Mouse (Mus musculus) hindbrain, postnatal 0 days (tissue): Measurements from ENCODE around the gene Xlr5c. TPM values are rescaled to one million over a fixed set of nuclear protein-coding genes. Genes with fewer than 3 reads are reported as not detected.
"Not testable (repeated sequence)": the region's sequence is repeated elsewhere in the genome, so short reads cannot be mapped to it uniquely, and the experiment has no call there.

Experiments used
- ATAC-seq: fragments of 200-750 bp; cut with Nextera tagmentation; 2 replicates; pipeline ENCODE4 v1.8.0; 2017; ENCODE audit warnings: mild to moderate bottlenecking, moderate TSS enrichment, moderate library complexity
- DNase-seq: peaks from one replicate; pipeline ENCODE4 v3.0.0-alpha.2; 2015; ENCODE audit warnings: low spot score
- H3K27ac ChIP-seq: fragments of 300-500 bp; sonication (generic); 2 replicates; pipeline ENCODE4 v1.5.1; 2014; ENCODE audit warnings: mild to moderate bottlenecking
- H3K27me3 ChIP-seq: fragments of 300-500 bp; sonication (generic); 2 replicates; pipeline ENCODE4 v1.6.1; 2014; ENCODE audit warnings: low read length, mixed read lengths; ENCODE audit not compliant: insufficient read depth
- H3K36me3 ChIP-seq: fragments of 300-500 bp; sonication (generic); 2 replicates; pipeline ENCODE4 v1.6.1; 2014; ENCODE audit warnings: low read length, mixed read lengths; ENCODE audit not compliant: insufficient read depth
- H3K4me1 ChIP-seq: fragments of 300-500 bp; sonication (generic); 2 replicates; pipeline ENCODE4 v1.6.1; 2014; ENCODE audit warnings: antibody characterized with exemption, low read length, mixed read lengths; ENCODE audit not compliant: insufficient read depth
- H3K4me2 ChIP-seq: fragments of 300-500 bp; sonication (generic); 2 replicates; pipeline ENCODE4 v1.6.1; 2014; ENCODE audit warnings: low read depth, mild to moderate bottlenecking, low read length, moderate library complexity, mixed read lengths
- H3K4me3 ChIP-seq: fragments of 300-500 bp; sonication (generic); 2 replicates; pipeline ENCODE4 v1.5.1; 2014; ENCODE audit warnings: low read length
- H3K9ac ChIP-seq: fragments of 300-500 bp; sonication (generic); replicated peaks from 2 replicates; pipeline ENCODE4 v1.6.1; 2014; ENCODE audit warnings: mild to moderate bottlenecking, low read length, moderate library complexity, mixed read lengths
- H3K9me3 ChIP-seq: fragments of 300-500 bp; sonication (generic); 2 replicates; pipeline ENCODE4 v1.6.1; 2016; ENCODE audit warnings: low read length, mixed read lengths
- CTCF ChIP-seq: IDR thresholded peaks from 2 replicates; pipeline ENCODE4 v1.5.1; 2016; ENCODE audit warnings: antibody characterized with exemption, control low read depth, low read depth
- WGBS: fragments of 180-500 bp; shearing (Covaris S2); extraction: QIAGEN DNeasy Blood & Tissue Kit; methylation state at CpG from one replicate; pipeline ENCODE4 v1.1.7; 2014; 5-methylcytosine and 5-hydroxymethylcytosine counted together
- polyA plus RNA-seq: library from polyadenylated mRNA; unstranded; fragments of >200 nt; fragmentation: Nextera tagmentation; extraction: Ambion mirVana; gene quantifications from 2 replicates; pipeline ENCODE4 v1.2.1, GENCODE M21; 2015
- total RNA-seq: library from RNA; depleted of rRNA; stranded (reverse); fragments of >200 nt; gene quantifications from 2 replicates; pipeline ENCODE4 v1.2.3, GENCODE M21; 2014; rRNA removed

Xlr5c gene
- total and polyA plus RNA-seq, 2 experiments from 2014 or later, result not detected

DNA sequence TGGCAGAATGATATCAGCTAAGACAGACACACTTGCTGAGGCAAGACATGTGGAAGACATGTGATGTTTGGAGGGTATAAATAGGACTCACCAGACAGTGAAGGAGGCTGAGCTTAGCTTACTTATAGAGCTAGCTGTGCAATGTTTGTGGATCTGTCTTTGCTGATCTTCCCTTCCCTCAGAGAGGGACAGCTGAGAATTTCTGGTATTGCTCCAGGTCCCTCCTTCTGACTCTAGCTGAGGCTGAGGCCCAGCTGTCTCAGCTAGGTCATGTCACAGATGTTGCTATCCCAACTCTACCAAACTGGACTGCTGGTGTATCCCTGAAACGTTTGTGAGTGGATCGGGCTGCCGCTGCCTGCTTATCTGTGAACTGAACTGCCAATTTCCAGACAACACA, 28.3 kb upstream of the Xlr5c start:
- no peak for ATAC-seq
- Histone ChIP-seq H3K9ac (no peak overlapping the region), H3K9me3 (no peaks in the 10 kb centered on the region), H3K4me3 (no peak overlapping the region), H3K27me3 (no peaks in the 10 kb centered on the region), H3K4me1 (no peaks in the 10 kb centered on the region), H3K4me2 (no peak overlapping the region), H3K27ac (no peak overlapping the region), H3K36me3 (no peaks in the 10 kb centered on the region)
- TF ChIP-seq CTCF, result no peak
- DNase-seq, result no peak
- 71% methylated on average over 3 of the region's 3 CpGs for WGBS

DNA sequence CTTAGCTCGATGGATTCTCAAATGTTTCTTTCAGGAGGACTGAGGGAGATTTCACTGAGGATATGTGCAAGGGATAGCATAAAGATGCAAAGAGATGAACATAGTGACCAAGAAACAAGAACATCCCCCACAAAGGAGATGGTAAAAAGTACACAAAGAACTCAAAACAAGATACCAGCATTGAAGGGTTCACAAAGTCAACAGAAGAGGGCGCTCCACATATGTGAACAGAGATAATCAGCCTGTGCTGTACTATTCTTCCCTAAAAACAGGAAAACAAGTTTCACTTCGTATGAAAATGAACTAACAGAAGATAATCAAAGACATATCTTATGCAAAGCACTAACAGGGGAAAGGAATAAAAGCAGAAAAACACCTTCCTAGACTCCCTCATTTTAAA, 19.7 kb upstream of the Xlr5c start:
- H3K4me2 ChIP-seq, result no peak overlapping the region
- H3K9ac ChIP-seq, result no peak overlapping the region
- WGBS, result 39% methylated on average over 3 of the region's 3 CpGs
- no peaks in the 10 kb centered on the region for H3K4me1 ChIP-seq
- H3K27me3 ChIP-seq, result no peaks in the 10 kb centered on the region
- DNase-seq, result peak; percentile 62
- TF ChIP-seq CTCF, result peak; percentile 67
- H3K27ac ChIP-seq, result no peak overlapping the region
- H3K36me3 ChIP-seq, result no peaks in the 10 kb centered on the region
- no peak for ATAC-seq
- no peaks in the 10 kb centered on the region for H3K9me3 ChIP-seq
- H3K4me3 ChIP-seq, result no peak overlapping the region

DNA sequence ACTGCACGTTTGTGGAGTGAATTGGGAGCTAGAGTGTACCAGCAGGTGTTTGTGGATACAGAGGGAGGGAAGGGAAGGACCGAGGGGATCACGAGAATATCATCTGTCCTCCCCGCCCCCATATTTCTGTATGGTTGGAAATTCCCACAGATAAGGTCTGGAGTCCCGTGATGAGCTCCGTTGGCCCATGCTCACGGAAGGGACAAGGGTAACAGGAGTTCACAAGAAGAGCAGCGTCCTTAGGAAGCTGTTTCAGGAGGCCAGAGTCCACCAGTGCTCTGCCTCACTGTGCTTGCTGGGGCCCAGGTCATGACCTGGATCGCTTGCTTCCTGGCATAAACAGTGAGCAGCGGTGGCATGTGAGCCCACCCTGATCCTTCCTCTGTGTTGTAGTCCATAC, 3.0 kb upstream of the Xlr5c start:
- 76% methylated on average over 8 of the region's 10 CpGs for whole genome bisulfite sequencing
- H3K4me1 ChIP-seq, DNase-seq, H3K4me3 ChIP-seq, ATAC-seq, H3K27me3 ChIP-seq, H3K9me3 ChIP-seq, H3K36me3 ChIP-seq, H3K4me2 ChIP-seq, H3K9ac ChIP-seq, H3K27ac ChIP-seq: not testable (repeated sequence)

DNA sequence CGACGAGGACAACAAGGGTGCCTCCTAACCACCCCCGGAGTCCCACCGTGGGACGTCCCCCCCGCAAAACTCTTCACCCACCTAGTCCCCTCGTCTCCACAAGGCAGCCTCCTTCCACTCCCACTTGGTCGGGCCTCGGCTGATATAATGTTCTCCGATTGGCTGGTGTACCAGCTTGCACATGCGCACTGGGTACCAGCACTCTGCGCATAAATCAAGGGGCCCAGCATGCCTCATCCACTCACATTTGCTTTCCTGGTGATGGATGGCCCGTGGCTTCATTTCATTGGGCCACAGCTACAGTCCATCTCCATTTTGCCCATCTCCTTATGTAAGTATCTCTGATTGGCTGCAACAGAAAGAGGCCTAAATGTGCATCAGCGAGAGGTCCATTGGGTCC, 27.5 kb downstream of the Xlr5c start, which contains the start of gene Xlr3c:
Xlr3c (minus strand) TSS at position 121 of the 400 bp plus-strand sequence.
- not testable (repeated sequence) for H3K27me3 ChIP-seq, H3K9me3 ChIP-seq, ATAC-seq, H3K4me2 ChIP-seq, H3K27ac ChIP-seq, H3K4me3 ChIP-seq, DNase-seq, H3K36me3 ChIP-seq, H3K9ac ChIP-seq, H3K4me1 ChIP-seq
- WGBS, result 90% methylated on average over 14 of the region's 14 CpGs

DNA sequence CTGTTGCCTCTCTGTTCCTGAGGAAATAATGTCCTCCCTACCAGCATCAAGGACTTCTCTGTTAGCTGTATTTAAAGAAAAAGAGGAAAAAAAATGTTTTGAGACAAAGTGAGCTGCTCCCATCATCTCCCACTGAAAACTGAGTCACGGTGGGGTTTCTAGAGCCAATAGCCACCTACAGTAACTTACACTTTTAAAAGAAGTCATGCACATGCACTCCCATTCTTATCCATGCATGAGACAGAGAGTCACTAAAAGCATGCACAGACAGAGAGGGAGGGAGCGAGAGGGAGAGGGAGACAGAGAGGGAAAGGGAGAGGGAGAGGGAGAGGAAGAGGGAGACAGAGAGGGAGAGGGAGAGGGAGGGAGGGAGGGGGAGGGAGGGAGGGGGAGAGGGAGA, 30.3 kb downstream of the Xlr5c start:
- H3K4me1 ChIP-seq, H3K9ac ChIP-seq, ATAC-seq, H3K27ac ChIP-seq, H3K4me2 ChIP-seq, H3K27me3 ChIP-seq, H3K36me3 ChIP-seq, H3K9me3 ChIP-seq, DNase-seq, H3K4me3 ChIP-seq: not testable (repeated sequence)
- 79% methylated on average over 1 of the region's 2 CpGs for WGBS

DNA sequence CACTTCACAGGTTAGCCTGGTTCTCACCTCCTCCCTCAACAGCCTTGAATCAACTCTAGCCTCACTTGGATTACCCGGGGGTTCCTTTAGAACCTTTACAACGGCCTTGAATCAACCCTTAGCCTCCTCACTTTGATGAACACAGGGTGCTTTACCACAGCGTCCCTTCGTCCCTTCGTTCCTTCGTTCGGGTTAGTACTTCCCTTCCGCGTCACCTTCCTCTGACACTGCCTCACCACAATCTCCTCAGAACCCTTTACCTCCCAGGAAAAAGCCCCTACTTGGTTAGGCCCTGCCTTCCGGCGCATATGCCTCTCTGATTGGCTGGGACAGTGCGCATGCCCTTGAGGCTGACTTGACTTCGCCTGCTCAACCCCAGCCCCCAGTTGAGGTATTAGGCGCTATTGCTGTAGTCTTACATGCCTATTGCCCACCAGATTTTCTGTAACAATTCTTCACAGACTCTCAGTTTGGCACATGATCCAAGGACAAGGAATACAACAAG, 49.9 kb downstream of the Xlr5c start, which contains the start of gene Xlr4c:
Xlr4c (minus strand) TSS at position 310 of the 505 bp plus-strand sequence.
- not testable (repeated sequence) for ATAC-seq, DNase-seq, H3K27me3 ChIP-seq, H3K4me1 ChIP-seq, H3K4me3 ChIP-seq, H3K27ac ChIP-seq, H3K9me3 ChIP-seq, H3K36me3 ChIP-seq, H3K4me2 ChIP-seq, H3K9ac ChIP-seq
- 87% methylated on average over 12 of the region's 14 CpGs for WGBS

Other genes starting within 250 kb of the Xlr5c start
- 10.6 and 15.0 TPM in 2 replicates for gene Pnma3, start 228.2 kb downstream of the Xlr5c start, total RNA-seq
- 5.5 and 5.7 TPM in 2 replicates for gene Pnma3, start 228.2 kb downstream of the Xlr5c start, polyA plus RNA-seq
- not detected in 2 replicates for gene Xlr4a, start 210.5 kb downstream of the Xlr5c start, total RNA-seq
- gene Xlr4a, start 210.5 kb downstream of the Xlr5c start, polyA plus RNA-seq, result 0.35 TPM in 1 of 2 replicates, not detected in the other
- 1.2 and 2.6 TPM in 2 replicates for gene Xlr3a, start 195.9 kb downstream of the Xlr5c start, total RNA-seq
- 2.1 and 4.0 TPM in 2 replicates for gene Xlr3a, start 195.9 kb downstream of the Xlr5c start, polyA plus RNA-seq
- gene Gm14685, start 175.9 kb downstream of the Xlr5c start, total RNA-seq, result 0.75 and 2.1 TPM in 2 replicates
- 1.0 and 1.2 TPM in 2 replicates for gene Gm14685, start 175.9 kb downstream of the Xlr5c start, polyA plus RNA-seq
- gene Xlr5b, start 144.2 kb downstream of the Xlr5c start, total RNA-seq, result not detected in 2 replicates
- not detected in 2 replicates for gene Xlr5b, start 144.2 kb downstream of the Xlr5c start, polyA plus RNA-seq
- gene DXBay18, start 143.5 kb downstream of the Xlr5c start, total RNA-seq, result 0.05 and 2.1 TPM in 2 replicates
- gene DXBay18, start 143.5 kb downstream of the Xlr5c start, polyA plus RNA-seq, result 0.18 TPM in 1 of 2 replicates, not detected in the other
- gene Spin2d, start 116.0 kb downstream of the Xlr5c start, total RNA-seq, result not detected in 2 replicates
- not detected in 2 replicates for gene Spin2d, start 116.0 kb downstream of the Xlr5c start, polyA plus RNA-seq
- 4.9 and 5.8 TPM in 2 replicates for gene Xlr3b, start 100.8 kb downstream of the Xlr5c start, total RNA-seq
- 7.4 and 15.5 TPM in 2 replicates for gene Xlr3b, start 100.8 kb downstream of the Xlr5c start, polyA plus RNA-seq
- not detected in 2 replicates for gene Xlr4b, start 78.6 kb downstream of the Xlr5c start, total RNA-seq
- 0.26 and 0.63 TPM in 2 replicates for gene Xlr4b, start 78.6 kb downstream of the Xlr5c start, polyA plus RNA-seq
- gene F8a, start 64.7 kb downstream of the Xlr5c start, total RNA-seq, result 36.4 and 40.1 TPM in 2 replicates
- 32.9 and 33.7 TPM in 2 replicates for gene F8a, start 64.7 kb downstream of the Xlr5c start, polyA plus RNA-seq
- not detected in 2 replicates for gene Xlr4c, start 49.8 kb downstream of the Xlr5c start, total RNA-seq
- 0.31 and 0.53 TPM in 2 replicates for gene Xlr4c, start 49.8 kb downstream of the Xlr5c start, polyA plus RNA-seq
- not detected in 2 replicates for gene Xlr3c, start 27.6 kb downstream of the Xlr5c start, total RNA-seq
- 0.15 and 0.59 TPM in 2 replicates for gene Xlr3c, start 27.6 kb downstream of the Xlr5c start, polyA plus RNA-seq
- gene Xlr5a, start within 50 bp of the Xlr5c start, total RNA-seq, result not detected in 2 replicates
- gene Xlr5a, start within 50 bp of the Xlr5c start, polyA plus RNA-seq, result not detected in 2 replicates
- gene Gm45015, start 43.9 kb upstream of the Xlr5c start, total RNA-seq, result not detected in 2 replicates
- not detected in 2 replicates for gene Gm45015, start 43.9 kb upstream of the Xlr5c start, polyA plus RNA-seq
- gene Zfp275, start 49.6 kb upstream of the Xlr5c start, total RNA-seq, result 35.8 and 40.2 TPM in 2 replicates
- 5.3 and 5.5 TPM in 2 replicates for gene Zfp275, start 49.6 kb upstream of the Xlr5c start, polyA plus RNA-seq
- gene Gm18336, start 105.8 kb upstream of the Xlr5c start, total RNA-seq, result 0.14 and 0.16 TPM in 2 replicates
- gene Gm18336, start 105.8 kb upstream of the Xlr5c start, polyA plus RNA-seq, result 0.06 TPM in 1 of 2 replicates, not detected in the other
- 4.5 TPM in 2 replicates for gene Zfp92, start 118.1 kb upstream of the Xlr5c start, total RNA-seq
- 1.0 and 1.2 TPM in 2 replicates for gene Zfp92, start 118.1 kb upstream of the Xlr5c start, polyA plus RNA-seq
- not detected in 2 replicates for gene Trex2, start 142.4 kb upstream of the Xlr5c start, total RNA-seq
- not detected in 2 replicates for gene Trex2, start 142.4 kb upstream of the Xlr5c start, polyA plus RNA-seq
- 22.0 and 33.5 TPM in 2 replicates for gene Haus7, start 166.1 kb upstream of the Xlr5c start, total RNA-seq
- 62.8 and 63.7 TPM in 2 replicates for gene Haus7, start 166.1 kb upstream of the Xlr5c start, polyA plus RNA-seq
- gene Bgn, start 190.6 kb upstream of the Xlr5c start, total RNA-seq, result 51.9 and 68.9 TPM in 2 replicates
- gene Bgn, start 190.6 kb upstream of the Xlr5c start, polyA plus RNA-seq, result 17.9 and 23.7 TPM in 2 replicates
- 40.9 and 44.0 TPM in 2 replicates for gene Atp2b3, start 210.1 kb upstream of the Xlr5c start, total RNA-seq
- gene Atp2b3, start 210.1 kb upstream of the Xlr5c start, polyA plus RNA-seq, result 8.1 and 8.2 TPM in 2 replicates